Mouse (Mus musculus): ENCODE data around the gene Stx3. TPM values are rescaled to one million over a fixed set of nuclear protein-coding genes. Genes with fewer than 3 reads are reported as not detected.

Stx3 gene
- polyA plus RNA-seq, 1 experiment from 2014 or later, result 17.9 TPM

DNA sequence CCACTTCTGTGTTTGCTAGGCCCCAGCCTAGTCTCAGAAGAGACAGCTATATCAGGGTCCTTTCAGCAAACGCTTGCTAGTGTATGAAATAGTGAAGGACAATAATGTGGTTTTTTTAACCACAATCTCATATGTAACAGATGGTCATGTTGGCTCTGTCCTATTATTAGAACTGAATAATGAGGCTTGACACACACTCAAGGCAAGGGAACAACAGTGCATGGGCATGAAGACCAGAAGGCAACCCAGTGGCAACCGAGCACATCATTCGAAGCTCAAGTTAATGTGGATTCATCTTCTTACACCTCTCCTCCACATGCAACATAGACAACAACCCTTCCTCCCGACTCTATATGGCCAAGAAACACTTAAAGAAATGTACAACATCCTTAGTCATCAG lies 27.1 kb upstream of the Stx3 start:
- ATAC-seq (ENCODE audit: low FRiP score, low TSS enrichment) (no peak), DNase-seq (ENCODE audit: low spot score) (no peak)
- TF ChIP-seq CTCF (IDR thresholded peaks at IDR 0.05; ENCODE audit: low read depth) (no peak), EP300 (optimal IDR thresholded peaks at IDR 0.05) (no peak)
- Histone ChIP-seq H3K36me3 (ENCODE audit: control insufficient read depth, insufficient read depth, low read length) (no peaks in the 10 kb centered on the region), H3K4me2 (replicated peaks; ENCODE audit: low read depth) (no peak overlapping the region), H3K27ac (replicated peaks) (no peak overlapping the region), H3K4me1 (replicated peaks; ENCODE audit: control insufficient read depth, insufficient read depth) (no peaks in the 10 kb centered on the region), H3K9ac (ENCODE audit: low read length) (no peak overlapping the region), H3K27me3 (ENCODE audit: control insufficient read depth, insufficient read depth, low read length) (no peaks in the 10 kb centered on the region), H3K9me3 (ENCODE audit: control insufficient read depth, low read length) (no peaks in the 10 kb centered on the region), H3K4me3 (ENCODE audit: low read depth, low read length) (no peak overlapping the region)
- 77% methylated on average over 4 of the region's 4 CpGs for WGBS

DNA sequence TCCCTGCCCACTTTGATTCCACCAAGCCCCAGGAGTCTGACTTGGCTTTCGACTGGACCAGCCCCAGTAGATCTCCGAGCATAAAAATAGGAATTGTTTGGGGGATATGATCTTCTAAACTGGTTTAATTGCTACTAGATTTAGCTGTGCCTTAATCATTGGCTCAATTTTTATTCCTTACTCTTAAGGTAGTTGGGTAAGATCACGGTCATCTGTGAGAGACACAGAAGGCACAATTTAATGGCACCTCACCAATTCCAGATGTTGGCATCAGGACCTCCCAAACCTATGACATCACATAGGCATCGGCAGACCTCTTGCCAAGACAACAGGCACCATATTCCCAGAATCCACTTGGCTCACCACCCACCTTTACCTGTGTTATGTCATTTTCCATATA lies 19.9 kb upstream of the Stx3 start, which contains the start of gene Olfr1417:
TSS of gene Olfr1417 (minus strand) at position 101 of the 400 bp plus-strand sequence.
- H3K4me1 ChIP-seq (replicated peaks; ENCODE audit: control insufficient read depth, insufficient read depth), result no peaks in the 10 kb centered on the region
- no peak within 1 kb of the TSS for H3K27ac ChIP-seq (replicated peaks)
- no peak for DNase-seq (ENCODE audit: low spot score)
- no peaks in the 10 kb centered on the region for H3K27me3 ChIP-seq (ENCODE audit: control insufficient read depth, insufficient read depth, low read length)
- WGBS, result 93% methylated on average over 4 of the region's 4 CpGs
- H3K4me2 ChIP-seq (replicated peaks; ENCODE audit: low read depth), result no peak within 1 kb of the TSS
- H3K4me3 ChIP-seq (ENCODE audit: low read depth, low read length), result no peak within 1 kb of the TSS
- no peaks in the 10 kb centered on the region for H3K9me3 ChIP-seq (ENCODE audit: control insufficient read depth, low read length)
- H3K36me3 ChIP-seq (ENCODE audit: control insufficient read depth, insufficient read depth, low read length), result no peaks in the 10 kb centered on the region
- H3K9ac ChIP-seq (ENCODE audit: low read length), result no peak within 1 kb of the TSS
- no peak for ATAC-seq (ENCODE audit: low FRiP score, low TSS enrichment)
- no peak for TF ChIP-seq CTCF (IDR thresholded peaks at IDR 0.05; ENCODE audit: low read depth)
- TF ChIP-seq EP300 (optimal IDR thresholded peaks at IDR 0.05), result no peak

DNA sequence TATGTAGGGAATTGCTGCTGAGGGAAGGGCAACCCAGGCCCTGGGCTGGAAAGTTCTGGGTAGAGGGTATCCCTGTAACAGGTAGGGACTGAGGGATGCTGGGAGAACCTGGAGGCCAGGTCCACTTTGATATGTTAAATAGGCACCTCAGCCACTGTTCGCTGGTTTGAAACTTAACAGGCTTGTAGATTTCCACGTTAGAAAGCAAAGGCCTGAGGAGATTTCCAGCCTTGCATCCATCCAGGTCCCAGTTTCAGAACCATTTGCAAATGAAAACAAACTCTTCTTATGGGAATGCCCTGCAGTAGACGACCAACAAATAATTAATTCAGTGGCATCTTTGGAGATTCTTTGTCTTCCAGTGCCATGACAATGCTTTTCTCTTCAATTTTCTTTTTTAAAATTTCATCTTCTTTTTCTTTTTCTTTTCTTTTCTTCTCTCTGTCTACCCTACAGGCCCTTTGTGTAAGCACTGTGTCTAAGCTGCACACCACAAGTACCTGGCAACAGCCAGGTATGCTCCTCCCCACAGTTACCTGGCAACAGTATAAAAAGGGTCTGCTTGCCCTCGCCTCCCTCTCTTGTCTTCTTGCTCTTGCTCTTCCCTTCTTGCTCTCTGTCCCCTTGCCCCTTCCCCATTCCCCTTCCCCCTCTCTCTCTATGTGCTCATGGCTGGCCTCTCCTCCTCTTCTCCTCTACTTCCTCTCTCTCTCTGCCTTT lies 4.3 kb upstream of the Stx3 start:
- Histone ChIP-seq H3K27ac (replicated peaks) (no peak overlapping the region), H3K27me3 (ENCODE audit: control insufficient read depth, insufficient read depth, low read length) (no peaks in the 10 kb centered on the region), H3K36me3 (ENCODE audit: control insufficient read depth, insufficient read depth, low read length) (no peaks in the 10 kb centered on the region), H3K9ac (ENCODE audit: low read length) (no peak overlapping the region), H3K9me3 (ENCODE audit: control insufficient read depth, low read length) (no peaks in the 10 kb centered on the region), H3K4me3 (ENCODE audit: low read depth, low read length) (no peak overlapping the region), H3K4me1 (replicated peaks; ENCODE audit: control insufficient read depth, insufficient read depth) (no peaks in the 10 kb centered on the region), H3K4me2 (replicated peaks; ENCODE audit: low read depth) (no peak overlapping the region)
- no peak for ATAC-seq (ENCODE audit: low FRiP score, low TSS enrichment)
- 45% methylated on average over 4 of the region's 4 CpGs for WGBS
- TF ChIP-seq CTCF (IDR thresholded peaks at IDR 0.05; ENCODE audit: low read depth) (no peak), EP300 (optimal IDR thresholded peaks at IDR 0.05) (no peak)
- no peak for DNase-seq (ENCODE audit: low spot score)

- Histone ChIP-seq H3K9ac (ENCODE audit: low read length) (no peak overlapping the region), H3K4me1 (replicated peaks; ENCODE audit: control insufficient read depth, insufficient read depth) (no peaks in the 10 kb centered on the region), H3K27me3 (ENCODE audit: control insufficient read depth, insufficient read depth, low read length) (no peaks in the 10 kb centered on the region), H3K4me3 (ENCODE audit: low read depth, low read length) (peak overlapping the region; percentile 87), H3K9me3 (ENCODE audit: control insufficient read depth, low read length) (no peaks in the 10 kb centered on the region), H3K4me2 (replicated peaks; ENCODE audit: low read depth) (peak overlapping the region; percentile 90), H3K27ac (replicated peaks) (no peak overlapping the region), H3K36me3 (ENCODE audit: control insufficient read depth, insufficient read depth, low read length) (no peaks in the 10 kb centered on the region)
- ATAC-seq (ENCODE audit: low FRiP score, low TSS enrichment), result no peak
- WGBS, result 30% methylated on average over 6 of the region's 6 CpGs
- TF ChIP-seq CTCF (IDR thresholded peaks at IDR 0.05; ENCODE audit: low read depth), result peak; percentile 44; the same call in 1 of the 2 replicates
- TF ChIP-seq EP300 (optimal IDR thresholded peaks at IDR 0.05), result no peak
- peak; percentile 27 for DNase-seq (ENCODE audit: low spot score)
Observed at GRCm38 (mm10) chr19:11820211-11820610, 1.0 kb upstream of the Stx3 start.

GRCm38 (mm10) chr19:11819800-11820199 lies 597 bp upstream of the Stx3 start:
- ATAC-seq (ENCODE audit: low FRiP score, low TSS enrichment) (peak; percentile 64), DNase-seq (ENCODE audit: low spot score) (peak; percentile 78)
- H3K9ac ChIP-seq (ENCODE audit: low read length), result no peak overlapping the region
- no peak overlapping the region for H3K27ac ChIP-seq (replicated peaks)
- H3K27me3 ChIP-seq (ENCODE audit: control insufficient read depth, insufficient read depth, low read length), result no peaks in the 10 kb centered on the region
- no peaks in the 10 kb centered on the region for H3K36me3 ChIP-seq (ENCODE audit: control insufficient read depth, insufficient read depth, low read length)
- no peaks in the 10 kb centered on the region for H3K9me3 ChIP-seq (ENCODE audit: control insufficient read depth, low read length)
- H3K4me3 ChIP-seq (ENCODE audit: low read depth, low read length), result peak overlapping the region; percentile 87
- peak overlapping the region; percentile 90 for H3K4me2 ChIP-seq (replicated peaks; ENCODE audit: low read depth)
- H3K4me1 ChIP-seq (replicated peaks; ENCODE audit: control insufficient read depth, insufficient read depth), result no peaks in the 10 kb centered on the region
- WGBS, result 0% methylated on average over 15 of the region's 15 CpGs
- TF ChIP-seq CTCF (IDR thresholded peaks at IDR 0.05; ENCODE audit: low read depth), result peak; percentile 79
- TF ChIP-seq EP300 (optimal IDR thresholded peaks at IDR 0.05), result no peak
